ENCODE assay signal across 9 mouse cellular contexts in genomic region chr13:28415769-28416168, GRCm38 (mm10).
DNase-seq lines count a peak whose midpoint lies in the region; ATAC-seq and TF ChIP-seq lines count a peak whose summit lies in the region.
"Had no signal": no experiment of that assay in that cellular context is flagged by ENCODE, and none has a peak within 500 bp of the region (broad histone marks: within the 10 kb centered on the region; RNA-seq: fewer than 3 reads in every experiment).

No protein-coding gene starts in this region.

- peak overlapping the region; percentile 96 for H3K27ac ChIP-seq in heart, embryonic 16.5 days (ENCODE audit: low read length)
- peak overlapping the region; percentile 87 for H3K27ac ChIP-seq in embryonic facial prominence, embryonic 10.5 days (replicated peaks)
- H3K27ac ChIP-seq in forebrain, postnatal 0 days (ENCODE audit: low read depth, low read length), result peak overlapping the region; percentile 97
- H3K27ac ChIP-seq in midbrain, embryonic 13.5 days, result peak overlapping the region; percentile 95

- WGBS in heart, embryonic 16.5 days, result 69% methylated on average over 1 of the region's 1 CpGs
- WGBS in embryonic facial prominence, embryonic 10.5 days, result 64% methylated on average over 1 of the region's 1 CpGs
- WGBS in forebrain, postnatal 0 days, result 5% methylated on average over 1 of the region's 1 CpGs
- 0% methylated on average over 1 of the region's 1 CpGs for WGBS in midbrain, embryonic 13.5 days

- TF ChIP-seq CTCF in forebrain, postnatal 0 days (IDR thresholded peaks at IDR 0.05; ENCODE audit: low read depth), result no peak

- H3K4me1 ChIP-seq in heart, embryonic 16.5 days (ENCODE audit: control insufficient read depth, insufficient read depth, low read length), result peaks cover 47% of the 10 kb centered on the region
- H3K4me1 ChIP-seq in embryonic facial prominence, embryonic 10.5 days, result peaks cover 59% of the 10 kb centered on the region
- peaks cover 33% of the 10 kb centered on the region for H3K4me1 ChIP-seq in forebrain, postnatal 0 days (ENCODE audit: insufficient read depth)
- H3K4me1 ChIP-seq in midbrain, embryonic 13.5 days (replicated peaks), result peaks cover 63% of the 10 kb centered on the region

- peak overlapping the region; percentile 20; the same call in 1 of the 2 replicates for H3K9ac ChIP-seq in heart, embryonic 16.5 days (ENCODE audit: low read length)
- H3K9ac ChIP-seq in forebrain, postnatal 0 days, result peak overlapping the region; percentile 67; the same call in 1 of the 2 replicates
- H3K9ac ChIP-seq in midbrain, embryonic 13.5 days (replicated peaks), result 0 out of 2 replicates have a peak overlapping the region, but pooled peaks have one; percentile 23

- no peaks in the 10 kb centered on the region for H3K9me3 ChIP-seq in heart, embryonic 16.5 days (replicated peaks; ENCODE audit: control insufficient read depth, low read length)
- no peaks in the 10 kb centered on the region for H3K9me3 ChIP-seq in embryonic facial prominence, embryonic 10.5 days
- H3K9me3 ChIP-seq in forebrain, postnatal 0 days (ENCODE audit: low read length), result no peaks in the 10 kb centered on the region
- H3K9me3 ChIP-seq in midbrain, embryonic 13.5 days, result no peaks in the 10 kb centered on the region

- no peak overlapping the region for H3K4me3 ChIP-seq in heart, embryonic 16.5 days (ENCODE audit: low read length)
- no peak overlapping the region for H3K4me3 ChIP-seq in embryonic facial prominence, embryonic 10.5 days
- peak overlapping the region; percentile 39 for H3K4me3 ChIP-seq in forebrain, postnatal 0 days (ENCODE audit: low read depth, low read length)
- H3K4me3 ChIP-seq in midbrain, embryonic 13.5 days (replicated peaks), result 0 out of 2 replicates have a peak overlapping the region, but pooled peaks have one; percentile 13

- H3K4me2 ChIP-seq in heart, embryonic 16.5 days (ENCODE audit: low read depth, low read length), result peak overlapping the region; percentile 26; the same call in 1 of the 2 replicates
- peak overlapping the region; percentile 62 for H3K4me2 ChIP-seq in forebrain, postnatal 0 days (ENCODE audit: low read depth)
- H3K4me2 ChIP-seq in midbrain, embryonic 13.5 days (replicated peaks), result peak overlapping the region; percentile 52
- H3K4me2 ChIP-seq: liver, embryonic 11.5 days had no signal

- ATAC-seq in heart, embryonic 16.5 days (replicated peaks; ENCODE audit: extremely low read depth, insufficient read depth, low FRiP score), result no peak
- ATAC-seq in forebrain, postnatal 0 days, result peak; percentile 12; the same call in 1 of the 2 replicates
- peak; percentile 2 for ATAC-seq in midbrain, embryonic 13.5 days

- DNase-seq in heart, postnatal 14 days, result no peak
- DNase-seq in embryonic facial prominence, embryonic 10.5 days (ENCODE audit: low spot score), result no peak
- peak; percentile 79 for DNase-seq in forebrain, postnatal 0 days
- no peak for DNase-seq in urinary bladder, postnatal 36 days (ENCODE audit: low spot score in 2 of 2)
- DNase-seq in right cerebral cortex, adult 18-20 months, result no peak
- DNase-seq in gastrocnemius, postnatal 4 days (ENCODE audit: low spot score in 2 of 2), result no peak

- no peaks in the 10 kb centered on the region for H3K36me3 ChIP-seq in heart, embryonic 16.5 days (ENCODE audit: control insufficient read depth, insufficient read depth)
- no peaks in the 10 kb centered on the region for H3K36me3 ChIP-seq in embryonic facial prominence, embryonic 10.5 days (replicated peaks)
- H3K36me3 ChIP-seq in forebrain, postnatal 0 days (ENCODE audit: insufficient read depth), result no peaks in the 10 kb centered on the region
- no peaks in the 10 kb centered on the region for H3K36me3 ChIP-seq in midbrain, embryonic 13.5 days

- H3K27me3 ChIP-seq in heart, embryonic 16.5 days (ENCODE audit: control insufficient read depth, insufficient read depth, low read length), result no peaks in the 10 kb centered on the region
- H3K27me3 ChIP-seq in embryonic facial prominence, embryonic 10.5 days (replicated peaks; ENCODE audit: low read depth, poor library complexity, severe bottlenecking), result no peaks in the 10 kb centered on the region
- H3K27me3 ChIP-seq in forebrain, postnatal 0 days (ENCODE audit: insufficient read depth, low read length), result no peaks in the 10 kb centered on the region
- no peaks in the 10 kb centered on the region for H3K27me3 ChIP-seq in midbrain, embryonic 13.5 days

- intact Hi-C loops in heart, postnatal 14 days (cut with DNase I), result loop anchor here (2.0 to 10.0 kb wide), 5 partner anchors 302 to 1419 kb away; partner anchors contain the start of gene Sox4

Comparison
In these comparisons a context has a peak if more than half of its experiments do, and no peak if none do; other contexts are left out.
1. H3K4me3 ChIP-seq: peak in forebrain, postnatal 0 days (single experiment) and midbrain, embryonic 13.5 days (single experiment); none in heart, embryonic 16.5 days (single experiment) and embryonic facial prominence, embryonic 10.5 days (single experiment).
2. Peak in every context shown above with its lines, with median percentiles within 50 percentile points of each other: H3K27ac ChIP-seq, H3K4me2 ChIP-seq and H3K9ac ChIP-seq.